Mouse (Mus musculus): ENCODE measurements around the gene Mtif2. TPM values are rescaled to one million over a fixed set of nuclear protein-coding genes. Genes with fewer than 3 reads are reported as not detected.

Mtif2 gene
- polyA plus RNA-seq, 1 experiment: 11.9 TPM

DNA sequence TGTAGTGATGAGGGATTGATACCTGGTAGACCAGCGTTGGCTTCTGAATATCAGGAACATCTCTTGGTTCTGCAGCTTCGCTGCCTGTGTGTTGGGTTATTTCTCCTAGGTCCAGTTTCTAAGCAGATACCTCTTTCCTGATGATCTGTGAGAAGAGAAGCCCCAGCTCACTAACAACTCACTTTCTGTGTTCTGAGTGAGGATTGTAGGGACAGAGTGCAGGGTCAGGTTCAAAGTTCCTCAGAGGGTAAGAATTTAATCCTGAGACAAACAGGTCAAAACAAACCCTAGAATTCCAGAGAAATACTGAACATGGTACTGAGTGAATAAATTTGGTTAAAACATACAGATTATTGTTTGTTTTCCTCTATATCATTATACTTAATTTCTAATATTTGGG, 37.2 kb downstream of the Mtif2 start:
- H3K27ac ChIP-seq (ENCODE audit: control insufficient read depth, insufficient read depth, low read depth, low read length): no peak overlapping the region
- no peak for TF ChIP-seq POLR2A (IDR thresholded peaks at IDR 0.05; ENCODE audit: control insufficient read depth, low read depth, low read length)
- TF ChIP-seq CTCF (IDR thresholded peaks at IDR 0.05; ENCODE audit: control insufficient read depth, insufficient read depth, insufficient replicate concordance, low read depth, low read length): no peak
- H3K27me3 ChIP-seq (ENCODE audit: control insufficient read depth, insufficient read depth, low read length): no peaks in the 10 kb centered on the region
- H3K4me1 ChIP-seq (ENCODE audit: control insufficient read depth, insufficient read depth, low read length): no peaks in the 10 kb centered on the region
- H3K36me3 ChIP-seq (ENCODE audit: control insufficient read depth, insufficient read depth, low read length): no peaks in the 10 kb centered on the region
- no peak overlapping the region for H3K4me3 ChIP-seq (ENCODE audit: control insufficient read depth, low read depth, low read length)

DNA sequence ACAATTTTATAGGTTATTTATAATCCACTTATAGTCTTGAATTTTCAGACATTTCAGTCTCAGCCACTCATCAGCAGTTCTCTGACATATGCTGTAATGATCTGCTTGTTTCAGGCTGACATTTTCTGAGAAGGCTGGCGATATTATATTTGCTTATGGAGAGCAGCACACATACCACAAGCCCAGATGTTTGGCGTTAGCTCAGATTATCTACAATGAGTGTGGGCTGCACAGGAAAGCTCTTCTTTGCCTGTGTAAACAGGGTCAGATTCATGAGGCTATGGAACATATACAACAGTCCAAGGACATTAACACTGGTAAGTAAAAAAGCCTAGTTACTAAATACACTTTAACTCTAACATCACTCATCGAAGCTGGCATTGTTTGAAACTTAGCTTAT, 45.3 kb downstream of the Mtif2 start:
- H3K27me3 ChIP-seq (ENCODE audit: control insufficient read depth, insufficient read depth, low read length): no peaks in the 10 kb centered on the region
- no peak overlapping the region for H3K4me3 ChIP-seq (ENCODE audit: control insufficient read depth, low read depth, low read length)
- no peaks in the 10 kb centered on the region for H3K36me3 ChIP-seq (ENCODE audit: control insufficient read depth, insufficient read depth, low read length)
- H3K4me1 ChIP-seq (ENCODE audit: control insufficient read depth, insufficient read depth, low read length): no peaks in the 10 kb centered on the region
- TF ChIP-seq CTCF (IDR thresholded peaks at IDR 0.05; ENCODE audit: control insufficient read depth, insufficient read depth, insufficient replicate concordance, low read depth, low read length) (no peak), POLR2A (IDR thresholded peaks at IDR 0.05; ENCODE audit: control insufficient read depth, low read depth, low read length) (no peak)
- no peak overlapping the region for H3K27ac ChIP-seq (ENCODE audit: control insufficient read depth, insufficient read depth, low read depth, low read length)

DNA sequence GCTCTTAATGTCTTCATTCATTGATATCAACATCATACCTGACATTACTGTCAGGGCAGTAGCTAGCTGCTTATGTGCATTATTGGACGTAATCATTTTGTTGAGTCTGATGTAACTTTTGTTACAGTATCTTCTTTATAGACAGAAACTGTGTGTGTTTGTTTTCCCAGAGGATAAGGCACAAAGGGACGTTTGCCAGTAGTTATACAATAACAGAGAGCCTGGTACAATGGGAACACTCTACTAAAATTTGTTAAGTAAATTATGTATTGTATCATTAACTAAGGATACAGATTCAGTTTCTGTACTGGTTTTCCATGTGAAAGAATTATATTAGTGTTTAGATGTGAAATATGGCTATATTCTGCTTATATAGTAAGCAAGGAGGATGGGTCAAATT, 46.4 kb downstream of the Mtif2 start:
- no peak for TF ChIP-seq POLR2A (IDR thresholded peaks at IDR 0.05; ENCODE audit: control insufficient read depth, low read depth, low read length)
- TF ChIP-seq CTCF (IDR thresholded peaks at IDR 0.05; ENCODE audit: control insufficient read depth, insufficient read depth, insufficient replicate concordance, low read depth, low read length): no peak
- Histone ChIP-seq H3K27me3 (ENCODE audit: control insufficient read depth, insufficient read depth, low read length) (no peaks in the 10 kb centered on the region), H3K4me1 (ENCODE audit: control insufficient read depth, insufficient read depth, low read length) (no peaks in the 10 kb centered on the region), H3K36me3 (ENCODE audit: control insufficient read depth, insufficient read depth, low read length) (no peaks in the 10 kb centered on the region), H3K4me3 (ENCODE audit: control insufficient read depth, low read depth, low read length) (no peak overlapping the region), H3K27ac (ENCODE audit: control insufficient read depth, insufficient read depth, low read depth, low read length) (no peak overlapping the region)

DNA sequence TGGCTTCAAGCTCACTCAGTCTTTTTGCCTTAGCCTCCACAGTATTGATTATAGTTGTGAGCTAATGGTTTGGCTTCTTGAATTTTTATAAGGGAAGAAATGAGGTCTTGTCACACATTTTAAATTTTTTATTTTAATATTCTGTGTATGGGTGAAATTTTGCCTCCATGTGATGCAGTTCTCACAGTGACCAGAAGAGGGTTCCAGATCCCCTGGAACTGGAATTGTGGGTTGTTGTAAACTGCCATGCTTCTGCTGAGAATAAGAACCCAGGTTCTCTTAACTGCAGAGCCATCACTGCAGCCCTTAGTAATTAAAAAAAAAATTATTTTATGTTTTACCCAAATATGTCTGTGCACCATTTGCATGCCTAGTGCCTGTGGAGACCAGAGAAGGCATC, 53.4 kb downstream of the Mtif2 start:
- TF ChIP-seq CTCF (IDR thresholded peaks at IDR 0.05; ENCODE audit: control insufficient read depth, insufficient read depth, insufficient replicate concordance, low read depth, low read length) (no peak), POLR2A (IDR thresholded peaks at IDR 0.05; ENCODE audit: control insufficient read depth, low read depth, low read length) (no peak)
- Histone ChIP-seq H3K4me1 (ENCODE audit: control insufficient read depth, insufficient read depth, low read length) (no peaks in the 10 kb centered on the region), H3K36me3 (ENCODE audit: control insufficient read depth, insufficient read depth, low read length) (no peaks in the 10 kb centered on the region), H3K27me3 (ENCODE audit: control insufficient read depth, insufficient read depth, low read length) (no peaks in the 10 kb centered on the region), H3K4me3 (ENCODE audit: control insufficient read depth, low read depth, low read length) (no peak overlapping the region), H3K27ac (ENCODE audit: control insufficient read depth, insufficient read depth, low read depth, low read length) (no peak overlapping the region)

Other genes with a start within 250 kb of the Mtif2 start
- 13.4 and 16.1 TPM in 2 replicates for gene Ccdc88a, start 152.8 kb upstream of the Mtif2 start, polyA plus RNA-seq (2012; rRNA removed)
- 1.1 and 1.3 TPM in 2 replicates for gene Prorsd1, start 11.4 kb upstream of the Mtif2 start, polyA plus RNA-seq (2012; rRNA removed)
- 6.8 and 10.8 TPM in 2 replicates for gene Clhc1, start 21.5 kb downstream of the Mtif2 start, polyA plus RNA-seq (2012; rRNA removed)
- 88.7 and 95.0 TPM in 2 replicates for gene Rps27a, start 21.7 kb downstream of the Mtif2 start, polyA plus RNA-seq (2012; rRNA removed)
- 14.9 and 17.2 TPM in 2 replicates for gene Rtn4, start 166.5 kb downstream of the Mtif2 start, polyA plus RNA-seq (2012; rRNA removed)